Mouse (Mus musculus) stomach, postnatal 0 days (tissue): ENCODE results near the gene Aldh3a2.

Source experiments
- CTCF ChIP-seq: IDR thresholded peaks from 2 replicates; pipeline ENCODE4 v1.5.1; 2016; ENCODE audit warnings: antibody characterized with exemption, low read depth, mild to moderate bottlenecking, moderate library complexity
- EP300 ChIP-seq: optimal IDR thresholded peaks from 2 replicates; pipeline ENCODE3; 2016; ENCODE audit warnings: antibody characterized with exemption

DNA sequence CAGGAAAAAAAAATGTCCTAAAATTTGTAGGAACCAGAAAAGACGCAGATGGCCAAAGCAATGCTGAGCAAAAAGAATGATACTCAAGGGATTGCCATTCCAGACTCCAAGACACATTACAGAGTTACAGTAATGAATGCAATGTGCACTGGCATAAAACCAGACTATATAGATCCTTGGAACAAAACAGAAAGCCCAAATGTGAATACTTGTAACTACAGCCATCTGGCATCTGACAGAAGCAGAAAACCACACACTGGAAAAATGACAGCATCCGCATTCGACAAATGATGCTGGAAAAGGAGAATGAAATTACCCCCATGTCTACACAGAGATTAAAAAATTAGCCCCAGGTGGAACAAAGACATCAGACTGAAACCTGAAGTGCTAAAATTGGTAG is 86.9 kb downstream of the Aldh3a2 start:
- no peak for TF ChIP-seq CTCF
- TF ChIP-seq EP300, result no peak
